Mouse (Mus musculus): ENCODE data around the gene Duox1.

- TF ChIP-seq GATA1 (IDR thresholded peaks at IDR 0.05; ENCODE audit: low read length) (no peak), TAL1 (IDR thresholded peaks at IDR 0.05; ENCODE audit: low read length) (no peak)
Observed at GRCm38 (mm10) chr2:122309647-122310046, 5.8 kb upstream of the Duox1 start.

Measured in erythroblast, embryonic 14.5 days (primary cell).